Mouse (Mus musculus): ENCODE data around the gene Dirc2. TPM values are rescaled to one million over a fixed set of nuclear protein-coding genes. Genes with fewer than 3 reads are reported as not detected.

Dirc2 gene
- polyA plus RNA-seq, 1 experiment from 2014 or later: 30.8 TPM

- Histone ChIP-seq H3K9me3 (no peaks in the 10 kb centered on the region; the same call in 1 of the 2 replicates), H3K27me3 (peaks cover 14% of the 10 kb centered on the region; the same call in 1 of the 2 replicates), H3K4me1 (replicated peaks) (peaks cover 8% of the 10 kb centered on the region), H3K4me3 (no peak overlapping the region), H3K27ac (no peak overlapping the region), H3K9ac (no peak overlapping the region), H3K4me2 (no peak overlapping the region), H3K36me3 (peaks cover 40% of the 10 kb centered on the region)
- 91% methylated on average over 9 of the region's 9 CpGs for WGBS
- ATAC-seq (ENCODE audit: low FRiP score): no peak
Observed at GRCm38 (mm10) chr16:35663831-35664414, 105.2 kb downstream of the Dirc2 start.

GRCm38 (mm10) chr16:35660222-35660621 lies 108.9 kb downstream of the Dirc2 start:
- no peak for ATAC-seq (ENCODE audit: low FRiP score)
- H3K9ac ChIP-seq: peak overlapping the region; percentile 40
- 26% methylated on average over 36 of the region's 36 CpGs for WGBS
- H3K9me3 ChIP-seq: no peaks in the 10 kb centered on the region; the same call in 1 of the 2 replicates
- H3K27me3 ChIP-seq: peaks cover 14% of the 10 kb centered on the region; the same call in 1 of the 2 replicates
- peaks cover 37% of the 10 kb centered on the region for H3K36me3 ChIP-seq
- H3K4me2 ChIP-seq: peak overlapping the region; percentile 49
- H3K27ac ChIP-seq: no peak overlapping the region
- peaks cover 8% of the 10 kb centered on the region for H3K4me1 ChIP-seq (replicated peaks)
- H3K4me3 ChIP-seq: peak overlapping the region; percentile 26

GRCm38 (mm10) chr16:35653951-35654350 lies 115.2 kb downstream of the Dirc2 start:
- H3K27ac ChIP-seq: no peak overlapping the region
- no peak for ATAC-seq (ENCODE audit: low FRiP score)
- 0 out of 2 replicates have a peak, but pooled peaks cover 4% of the 10 kb centered on the region for H3K4me1 ChIP-seq (replicated peaks)
- no peaks in the 10 kb centered on the region for H3K27me3 ChIP-seq
- no peak overlapping the region for H3K4me3 ChIP-seq
- no peaks in the 10 kb centered on the region for H3K36me3 ChIP-seq
- no peak overlapping the region for H3K4me2 ChIP-seq
- H3K9ac ChIP-seq: no peak overlapping the region
- 94% methylated on average over 5 of the region's 5 CpGs for WGBS
- no peaks in the 10 kb centered on the region for H3K9me3 ChIP-seq

- H3K27me3 ChIP-seq: no peaks in the 10 kb centered on the region
- 90% methylated on average over 3 of the region's 3 CpGs for WGBS
- no peak overlapping the region for H3K9ac ChIP-seq
- ATAC-seq (ENCODE audit: low FRiP score): no peak
- H3K27ac ChIP-seq: no peak overlapping the region
- no peaks in the 10 kb centered on the region for H3K9me3 ChIP-seq
- no peak overlapping the region for H3K4me3 ChIP-seq
- H3K4me2 ChIP-seq: no peak overlapping the region
- H3K4me1 ChIP-seq (replicated peaks): 0 out of 2 replicates have a peak, but pooled peaks cover 4% of the 10 kb centered on the region
- H3K36me3 ChIP-seq: 0 out of 2 replicates have a peak, but pooled peaks cover 1% of the 10 kb centered on the region
Observed at GRCm38 (mm10) chr16:35652706-35653105, 116.5 kb downstream of the Dirc2 start.

- 62% methylated on average over 6 of the region's 6 CpGs for WGBS
- no peak for ATAC-seq (ENCODE audit: low FRiP score)
- H3K4me2 ChIP-seq: no peak overlapping the region
Observed at GRCm38 (mm10) chr16:35652206-35652605, 117.0 kb downstream of the Dirc2 start.

GRCm38 (mm10) chr16:35648862-35649261 lies 120.3 kb downstream of the Dirc2 start:
- Histone ChIP-seq H3K36me3 (peaks cover 23% of the 10 kb centered on the region), H3K27ac (no peak overlapping the region), H3K4me3 (no peak overlapping the region), H3K4me1 (replicated peaks) (0 out of 2 replicates have a peak, but pooled peaks cover 4% of the 10 kb centered on the region), H3K9ac (no peak overlapping the region), H3K9me3 (no peaks in the 10 kb centered on the region), H3K4me2 (no peak overlapping the region), H3K27me3 (no peaks in the 10 kb centered on the region)
- ATAC-seq (ENCODE audit: low FRiP score): no peak
- 77% methylated on average over 4 of the region's 4 CpGs for WGBS

More at GRCm38 (mm10) chr16:35652206-35652605, 117.0 kb downstream of the Dirc2 start:
- Histone ChIP-seq H3K9me3 (no peaks in the 10 kb centered on the region), H3K4me3 (no peak overlapping the region), H3K27ac (no peak overlapping the region), H3K27me3 (no peaks in the 10 kb centered on the region), H3K9ac (no peak overlapping the region), H3K4me1 (replicated peaks) (0 out of 2 replicates have a peak, but pooled peaks cover 4% of the 10 kb centered on the region), H3K36me3 (peaks cover 6% of the 10 kb centered on the region; the same call in 1 of the 2 replicates)

Other genes starting within 250 kb of the Dirc2 start
- 26.2 and 29.3 TPM in 2 replicates for gene Sema5b, start 228.2 kb downstream of the Dirc2 start, polyA plus RNA-seq (2015; fragmentation: Nextera tagmentation; extraction: Ambion mirVana)
- 18.6 and 18.8 TPM in 2 replicates for gene Hspbap1, start 1.0 kb upstream of the Dirc2 start, polyA plus RNA-seq (2015; fragmentation: Nextera tagmentation; extraction: Ambion mirVana)
- 0.17 and 0.48 TPM in 2 replicates for gene Parp14, start 102.2 kb upstream of the Dirc2 start, polyA plus RNA-seq (2015; fragmentation: Nextera tagmentation; extraction: Ambion mirVana)
- gene Parp9, start 169.1 kb upstream of the Dirc2 start, polyA plus RNA-seq (2015; fragmentation: Nextera tagmentation; extraction: Ambion mirVana): 1.8 and 1.9 TPM in 2 replicates
- 1.3 and 1.5 TPM in 2 replicates for gene Dtx3l, start 169.8 kb upstream of the Dirc2 start, polyA plus RNA-seq (2015; fragmentation: Nextera tagmentation; extraction: Ambion mirVana)
- gene Kpna1, start 209.4 kb upstream of the Dirc2 start, polyA plus RNA-seq (2015; fragmentation: Nextera tagmentation; extraction: Ambion mirVana): 79.2 and 82.8 TPM in 2 replicates